Mouse (Mus musculus) CD4-positive helper T cell, adult 2 months (primary cell): ENCODE measurements around the gene Csnk1g2.

Source experiments
- DNase-seq: peaks from one replicate; pipeline ENCODE4 v3.0.0-alpha.2; 2012; ENCODE audit warnings: low read depth, missing footprints, low spot score

Gene Csnk1g2

GRCm38 (mm10) chr10:80622661-80623456, at the start of gene Csnk1g2:
TSS of gene Csnk1g2 (plus strand) at chr10:80622838.
- DNase-seq, result peak; percentile 85

DNA sequence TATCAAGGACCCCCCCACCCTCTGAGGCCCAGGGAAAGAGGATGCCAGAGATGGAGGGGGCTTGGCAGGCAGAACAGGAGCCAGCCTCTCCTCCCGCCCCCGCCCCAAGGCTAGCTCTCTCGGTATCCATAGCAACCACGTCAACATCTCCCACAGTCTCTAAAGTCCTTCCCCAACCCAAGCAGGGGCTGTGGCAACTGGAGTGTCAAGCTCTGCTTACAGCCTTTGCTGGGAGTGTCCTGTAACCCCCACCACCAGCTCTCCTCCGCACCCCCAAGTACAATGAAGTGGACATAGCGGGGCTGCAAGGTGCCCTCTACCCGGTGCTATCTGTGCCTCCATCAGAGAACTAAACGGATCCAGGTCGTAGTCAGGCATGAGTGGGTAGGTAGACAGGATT, 48.7 kb upstream of the Csnk1g2 start:
- no peak for DNase-seq

DNA sequence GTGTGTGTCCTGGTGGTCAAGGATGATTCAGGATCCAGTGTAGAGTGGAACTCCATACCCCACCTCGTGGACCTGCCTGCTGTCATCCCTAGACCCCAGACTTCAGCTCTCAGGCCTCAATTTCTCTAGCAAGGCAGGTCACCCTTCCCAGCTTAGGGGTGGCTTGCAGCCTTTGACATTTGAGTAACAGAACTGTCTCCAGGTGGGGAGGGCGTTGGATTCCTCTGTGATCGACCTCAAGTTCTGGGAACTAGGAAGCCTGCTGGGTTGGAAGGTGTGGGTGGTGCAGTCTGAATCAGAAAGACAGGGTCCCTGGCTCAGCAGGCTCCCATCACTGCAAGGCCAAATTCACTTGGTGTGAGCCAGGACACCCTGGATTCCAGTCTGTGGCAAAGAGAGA, 47.7 kb upstream of the Csnk1g2 start:
- no peak for DNase-seq

DNA sequence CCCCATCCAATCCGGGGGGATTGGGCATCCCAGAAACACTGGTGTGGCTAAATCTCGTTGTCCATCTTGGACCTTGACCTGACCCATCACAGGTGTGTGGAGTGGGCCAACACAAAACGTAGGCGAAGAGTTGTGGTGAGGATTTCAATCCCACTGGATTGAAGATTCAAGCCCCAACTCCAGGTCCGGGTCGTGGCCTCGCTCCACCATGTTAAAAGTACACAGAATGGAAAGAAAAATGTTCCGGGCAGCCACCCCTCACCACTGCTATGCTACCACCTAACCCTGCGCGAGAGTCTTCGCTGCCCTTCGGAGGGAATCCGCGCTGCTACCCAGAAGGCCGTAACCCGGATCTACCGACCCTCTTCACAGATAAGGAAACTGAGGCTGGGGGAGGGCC, 46.7 kb upstream of the Csnk1g2 start:
- DNase-seq, result no peak

DNA sequence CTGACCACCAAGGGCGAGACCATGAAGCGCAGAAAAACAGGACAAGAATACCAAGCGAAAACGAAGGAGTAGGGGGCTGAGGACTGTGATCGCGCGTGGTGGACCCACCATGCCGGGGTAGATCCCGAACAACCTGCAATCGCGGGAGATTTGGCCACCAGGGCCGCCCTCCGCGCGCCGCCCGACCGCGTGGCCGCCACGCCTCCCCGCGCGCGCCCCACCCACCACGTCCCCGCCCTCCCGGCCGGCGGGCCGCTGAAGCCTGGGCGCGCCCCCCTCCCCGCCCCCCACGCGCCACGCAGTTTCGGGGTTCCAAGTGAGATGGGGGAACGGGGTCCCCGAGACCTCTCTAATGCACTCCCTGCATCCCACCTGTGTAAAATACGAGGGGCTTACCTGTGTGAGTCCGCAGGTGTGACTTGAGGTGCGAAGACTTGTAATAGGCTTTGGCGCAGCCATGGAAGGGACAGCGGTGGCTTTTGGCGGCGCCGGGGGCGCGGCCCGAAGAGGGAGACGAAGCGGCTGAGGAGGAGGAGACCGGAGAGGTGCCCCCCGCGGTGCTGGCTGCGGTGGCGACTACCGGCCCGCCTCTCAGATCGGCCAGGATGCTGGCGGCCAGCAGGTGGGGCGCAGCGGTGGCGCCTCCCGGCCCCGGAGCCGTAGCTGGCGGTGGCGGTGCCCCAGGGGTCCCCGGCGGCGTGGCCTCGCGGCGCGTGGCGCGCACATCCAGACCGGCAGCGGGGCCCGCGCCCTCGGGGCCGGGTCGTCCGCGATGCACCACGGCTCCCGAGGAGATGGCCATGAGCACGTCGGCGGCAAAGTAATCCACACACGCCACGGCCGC, 46.1 kb upstream of the Csnk1g2 start:
- DNase-seq, result peak; percentile 80

DNA sequence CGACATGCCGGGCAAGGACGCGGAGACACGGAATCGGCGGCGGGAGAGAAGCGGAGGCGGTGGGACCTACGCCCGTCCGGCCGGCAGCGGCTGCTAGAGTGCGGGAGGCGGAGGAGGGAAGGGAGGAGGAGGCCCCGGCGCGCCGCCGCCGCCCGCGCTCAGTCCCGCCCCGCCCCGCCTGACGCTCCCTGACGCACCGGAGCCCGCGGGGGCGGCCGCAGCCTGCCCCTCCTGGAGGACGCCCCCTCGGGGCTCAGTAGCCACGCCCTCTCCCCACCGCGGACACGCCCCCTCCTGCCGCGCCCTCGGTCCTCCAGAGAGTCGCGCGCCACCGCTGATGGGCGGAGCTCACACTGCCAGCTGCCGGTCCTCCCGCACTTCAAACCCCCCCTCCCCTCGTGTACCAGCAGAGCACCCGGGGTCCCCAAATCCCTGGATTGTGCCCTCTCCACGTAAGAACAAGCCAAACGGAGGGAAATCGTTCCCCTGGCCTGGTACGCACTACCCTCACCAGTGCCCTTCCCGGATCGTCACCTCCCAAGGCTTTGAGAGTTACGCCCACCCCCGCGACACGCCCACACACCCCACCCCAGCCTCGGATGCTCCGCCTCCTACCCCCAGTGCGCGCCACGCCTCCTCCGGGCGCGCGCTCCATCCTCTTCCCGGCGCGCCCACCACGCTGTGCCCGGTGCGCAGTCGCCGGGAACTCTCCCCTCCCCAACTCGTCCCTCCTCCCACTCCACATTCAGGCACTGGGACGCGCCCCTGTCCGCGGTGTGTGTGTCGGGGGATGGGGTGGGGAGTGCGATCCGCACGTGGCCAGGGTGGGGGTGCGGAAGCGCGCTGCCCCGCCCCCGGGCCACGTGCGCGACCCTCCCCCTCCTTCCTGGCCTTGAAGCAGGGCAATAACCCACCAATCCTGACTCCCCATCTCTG, 45.2 kb upstream of the Csnk1g2 start, which contains the start of gene Klf16:
Gene Klf16 (minus strand): TSS at position 127 of the 936 bp plus-strand sequence.
- peak; percentile 99 for DNase-seq

- DNase-seq, result peak; percentile 94
Observed at GRCm38 (mm10) chr10:80578131-80578750, 44.4 kb upstream of the Csnk1g2 start.

DNA sequence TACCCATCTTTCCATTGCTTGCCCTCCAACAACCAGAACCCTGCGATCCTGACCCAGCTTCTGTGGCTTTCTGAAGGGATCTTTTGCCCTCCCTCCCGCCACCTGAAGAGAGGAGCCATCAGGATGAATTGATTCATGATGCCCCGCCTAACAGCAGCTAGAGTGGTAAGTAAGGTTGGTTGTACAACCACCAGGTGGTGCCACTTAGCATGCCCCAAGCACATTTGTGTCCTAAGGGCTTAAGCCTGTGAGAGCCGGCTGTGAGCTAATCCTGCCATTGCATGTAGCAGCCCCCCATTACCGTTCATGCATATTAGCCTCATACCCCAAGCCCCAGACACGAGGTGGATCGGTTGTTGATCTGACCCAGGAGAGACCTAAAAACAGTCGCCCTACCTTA, 43.7 kb upstream of the Csnk1g2 start:
- DNase-seq, result peak; percentile 91

GRCm38 (mm10) chr10:80583047-80583446, 39.6 kb upstream of the Csnk1g2 start:
- no peak for DNase-seq

GRCm38 (mm10) chr10:80584045-80584488, 38.6 kb upstream of the Csnk1g2 start:
- DNase-seq, result no peak

GRCm38 (mm10) chr10:80584642-80585552, 37.7 kb upstream of the Csnk1g2 start:
- DNase-seq, result no peak

- no peak for DNase-seq
Observed at GRCm38 (mm10) chr10:80585581-80585980, 37.1 kb upstream of the Csnk1g2 start.

- no peak for DNase-seq
Observed at GRCm38 (mm10) chr10:80586407-80587304, 36.0 kb upstream of the Csnk1g2 start.

DNA sequence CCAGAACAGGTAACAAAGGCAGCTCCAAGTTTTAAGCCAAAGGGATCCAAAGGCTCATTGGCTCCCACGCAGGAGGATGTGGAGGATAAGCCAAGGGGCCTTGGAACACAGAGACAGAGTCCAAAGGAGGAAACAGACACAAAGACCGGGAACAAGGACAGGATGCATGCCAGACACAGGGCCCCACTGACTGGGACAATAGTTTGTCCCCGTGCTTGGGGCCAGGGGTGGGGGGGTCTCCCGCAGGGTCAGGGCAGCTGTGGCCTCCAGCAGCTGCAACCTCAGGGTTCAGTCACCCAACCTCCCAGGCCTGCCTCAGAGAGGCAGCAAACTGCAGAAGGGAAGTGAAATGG, 35.4 kb upstream of the Csnk1g2 start:
- no peak for DNase-seq

GRCm38 (mm10) chr10:80589127-80589878, 33.3 kb upstream of the Csnk1g2 start:
- peak; percentile 76 for DNase-seq

- peak; percentile 98 for DNase-seq
Observed at GRCm38 (mm10) chr10:80589879-80590854, 32.5 kb upstream of the Csnk1g2 start, which contains the start of gene Abhd17a. TSS of gene Abhd17a (minus strand) at chr10:80590341.

DNA sequence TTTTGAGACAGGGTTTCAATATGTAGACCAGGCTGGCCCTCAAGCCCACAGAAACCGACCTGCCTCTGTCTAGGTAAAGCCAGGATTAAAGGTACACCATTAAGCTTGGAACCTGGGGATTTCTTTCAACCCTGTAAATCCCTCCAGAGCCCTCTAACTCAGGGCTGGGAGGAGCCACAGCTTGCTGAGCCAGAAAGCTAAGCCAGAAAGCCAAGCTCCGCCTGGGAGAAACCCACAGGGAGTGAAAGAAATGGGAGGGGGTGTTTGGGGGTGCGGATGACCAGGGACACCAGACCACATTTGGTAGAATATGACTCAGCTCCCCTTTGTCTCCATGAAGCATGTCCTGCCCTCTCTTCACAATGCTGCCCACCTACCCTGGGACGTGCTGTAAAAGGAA, 26.3 kb upstream of the Csnk1g2 start:
- no peak for DNase-seq
